Mouse (Mus musculus) forebrain, embryonic 13.5 days (tissue): ENCODE measurements around the gene Ankrd31. TPM values are rescaled to one million over a fixed set of nuclear protein-coding genes. Genes with fewer than 3 reads are reported as not detected.
"Not testable (repeated sequence)": the region's sequence is repeated elsewhere in the genome, so short reads cannot be mapped to it uniquely, and the experiment has no call there.

Source experiments
- ATAC-seq: fragments of 200-750 bp; cut with Nextera tagmentation; 2 replicates; pipeline ENCODE4 v1.8.0; 2017
- H3K27ac ChIP-seq: fragments of 300-500 bp; sonication (generic); 2 replicates; pipeline ENCODE4 v1.5.1; 2015; ENCODE audit warnings: inconsistent platforms, mild to moderate bottlenecking, moderate library complexity
- H3K27me3 ChIP-seq: fragments of 300-500 bp; sonication (generic); 2 replicates; pipeline ENCODE4 v1.6.1; 2015; ENCODE audit warnings: mild to moderate bottlenecking, inconsistent platforms
- H3K36me3 ChIP-seq: fragments of 300-500 bp; sonication (generic); 2 replicates; pipeline ENCODE4 v1.6.1; 2015; ENCODE audit warnings: mild to moderate bottlenecking, inconsistent platforms; ENCODE audit not compliant: poor library complexity, severe bottlenecking
- H3K4me1 ChIP-seq: fragments of 300-500 bp; sonication (generic); 2 replicates; pipeline ENCODE4 v1.6.1; 2015; ENCODE audit warnings: inconsistent platforms
- H3K4me2 ChIP-seq: fragments of 300-500 bp; sonication (generic); 2 replicates; pipeline ENCODE4 v1.6.1; 2015; ENCODE audit warnings: inconsistent platforms, mild to moderate bottlenecking, moderate library complexity
- H3K4me3 ChIP-seq: fragments of 300-500 bp; sonication (generic); 2 replicates; pipeline ENCODE4 v1.5.1; 2015; ENCODE audit warnings: mild to moderate bottlenecking, inconsistent platforms
- H3K9ac ChIP-seq: fragments of 300-500 bp; sonication (generic); 2 replicates; pipeline ENCODE4 v1.6.1; 2015; ENCODE audit warnings: mild to moderate bottlenecking, inconsistent platforms
- H3K9me3 ChIP-seq: fragments of 300-500 bp; sonication (generic); replicated peaks from 2 replicates; pipeline ENCODE4 v1.6.1; 2016; ENCODE audit warnings: inconsistent platforms
- WGBS: fragments of 180-500 bp; shearing (Covaris S2); methylation state at CpG from one replicate; pipeline ENCODE4 v1.1.7; 2015; 5-methylcytosine and 5-hydroxymethylcytosine counted together
- polyA plus RNA-seq: library from polyadenylated mRNA; unstranded; fragments of >200 nt; fragmentation: Nextera tagmentation; extraction: Ambion mirVana; gene quantifications from 2 replicates; pipeline ENCODE4 v1.2.1, GENCODE M21; 2015

Gene Ankrd31
- polyA plus RNA-seq, 1 experiment from 2014 or later = not detected

DNA sequence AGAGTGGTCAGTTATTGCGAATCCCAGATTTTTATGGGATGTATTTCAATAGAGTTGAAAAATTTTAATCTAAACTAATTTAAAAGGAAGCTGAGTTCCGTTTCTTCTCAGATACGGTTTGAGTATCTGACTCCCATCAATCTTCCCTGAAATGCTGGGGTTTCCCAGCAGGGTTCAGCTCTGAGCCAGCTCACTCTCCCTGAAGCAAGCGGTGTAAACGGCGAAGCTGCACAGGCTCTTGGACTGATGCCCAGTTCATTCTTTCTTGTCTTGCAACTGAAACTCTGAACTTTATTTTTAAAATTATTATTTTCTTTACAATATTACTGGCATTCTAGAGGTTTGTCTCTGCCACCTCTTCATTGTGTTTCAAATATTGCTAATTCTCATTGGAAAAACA lies 2.0 kb upstream of the Ankrd31 start:
- 44% methylated on average over 6 of the region's 6 CpGs for whole genome bisulfite sequencing
- H3K27ac ChIP-seq = no peak overlapping the region
- no peak for ATAC-seq

DNA sequence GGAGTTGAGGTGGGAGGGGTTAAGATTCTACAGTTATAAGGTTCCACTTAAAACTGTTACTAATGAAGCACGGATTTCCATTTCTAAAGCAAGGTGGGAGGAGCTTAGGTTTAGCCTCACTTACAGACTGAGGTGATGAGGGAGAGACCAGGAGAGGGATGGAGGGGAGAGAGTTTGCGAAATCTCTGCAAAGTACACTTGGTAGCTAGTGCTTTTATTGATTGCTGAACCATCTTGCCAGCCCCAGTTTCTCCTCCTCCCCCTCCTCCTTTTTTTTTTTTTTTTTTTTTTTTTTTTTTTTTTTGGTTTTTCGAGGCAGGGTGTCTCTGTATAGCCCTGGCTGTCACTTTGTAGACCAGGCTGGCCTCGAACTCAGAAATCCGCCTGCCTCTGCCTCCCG lies 1.8 kb downstream of the Ankrd31 start:
- no peak overlapping the region for H3K4me2 ChIP-seq
- no peak overlapping the region for H3K9ac ChIP-seq
- no peak overlapping the region for H3K4me3 ChIP-seq
- no peaks in the 10 kb centered on the region for H3K9me3 ChIP-seq
- no peak for ATAC-seq
- H3K4me1 ChIP-seq = no peaks in the 10 kb centered on the region
- H3K27me3 ChIP-seq = no peaks in the 10 kb centered on the region
- WGBS = 85% methylated on average over 6 of the region's 6 CpGs
- no peak overlapping the region for H3K27ac ChIP-seq
- no peaks in the 10 kb centered on the region for H3K36me3 ChIP-seq

More for the DNA sequence above, 2.0 kb upstream of the Ankrd31 start:
- Histone ChIP-seq H3K36me3 (no peaks in the 10 kb centered on the region), H3K9me3 (no peaks in the 10 kb centered on the region), H3K4me3 (no peak overlapping the region), H3K9ac (no peak overlapping the region), H3K4me1 (no peaks in the 10 kb centered on the region), H3K27me3 (no peaks in the 10 kb centered on the region), H3K4me2 (no peak overlapping the region)

DNA sequence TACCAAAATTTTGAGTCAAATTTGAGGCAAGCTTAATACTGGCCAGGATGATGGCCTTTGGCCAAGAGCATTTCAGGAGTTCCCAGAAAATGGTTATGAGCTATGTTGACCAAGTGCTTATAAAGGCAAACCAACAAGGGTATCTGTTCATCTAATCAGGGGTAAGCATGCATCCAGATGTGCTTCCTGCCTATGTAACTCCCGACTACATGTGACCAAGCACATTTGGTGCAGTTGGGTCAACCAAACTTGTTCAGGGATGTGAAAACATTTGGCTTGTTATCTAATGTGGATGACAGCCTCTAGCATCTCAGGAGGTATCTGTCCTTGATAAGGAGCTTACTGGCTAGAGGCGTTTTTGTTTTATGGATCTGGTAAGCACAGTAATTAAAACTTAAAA lies 12.8 kb downstream of the Ankrd31 start:
- no peak overlapping the region for H3K27ac ChIP-seq
- no peak overlapping the region for H3K4me2 ChIP-seq
- no peak overlapping the region for H3K4me3 ChIP-seq
- H3K9ac ChIP-seq = no peak overlapping the region
- WGBS = 92% methylated on average over 2 of the region's 2 CpGs
- H3K27me3 ChIP-seq = no peaks in the 10 kb centered on the region
- no peak for ATAC-seq
- no peaks in the 10 kb centered on the region for H3K36me3 ChIP-seq
- H3K4me1 ChIP-seq = no peaks in the 10 kb centered on the region
- H3K9me3 ChIP-seq = no peaks in the 10 kb centered on the region; the same call in 1 of the 2 replicates

- not testable (repeated sequence) for H3K27me3 ChIP-seq, ATAC-seq, H3K9me3 ChIP-seq, H3K4me2 ChIP-seq, H3K4me1 ChIP-seq, H3K9ac ChIP-seq, H3K4me3 ChIP-seq, H3K27ac ChIP-seq, H3K36me3 ChIP-seq
- 86% methylated on average over 5 of the region's 5 CpGs for WGBS
These were observed 38.0 kb downstream of the Ankrd31 start for GRCm38 (mm10) chr13:96786071-96786470.

- Histone ChIP-seq H3K4me3 (no peak overlapping the region), H3K4me1 (peaks cover 5% of the 10 kb centered on the region; the same call in 1 of the 2 replicates), H3K27me3 (no peaks in the 10 kb centered on the region), H3K4me2 (no peak overlapping the region), H3K9ac (no peak overlapping the region), H3K36me3 (no peaks in the 10 kb centered on the region), H3K9me3 (no peaks in the 10 kb centered on the region), H3K27ac (no peak overlapping the region)
- ATAC-seq = no peak
- WGBS = 92% methylated on average over 2 of the region's 2 CpGs
These were observed 45.4 kb downstream of the Ankrd31 start for GRCm38 (mm10) chr13:96793451-96793850.

DNA sequence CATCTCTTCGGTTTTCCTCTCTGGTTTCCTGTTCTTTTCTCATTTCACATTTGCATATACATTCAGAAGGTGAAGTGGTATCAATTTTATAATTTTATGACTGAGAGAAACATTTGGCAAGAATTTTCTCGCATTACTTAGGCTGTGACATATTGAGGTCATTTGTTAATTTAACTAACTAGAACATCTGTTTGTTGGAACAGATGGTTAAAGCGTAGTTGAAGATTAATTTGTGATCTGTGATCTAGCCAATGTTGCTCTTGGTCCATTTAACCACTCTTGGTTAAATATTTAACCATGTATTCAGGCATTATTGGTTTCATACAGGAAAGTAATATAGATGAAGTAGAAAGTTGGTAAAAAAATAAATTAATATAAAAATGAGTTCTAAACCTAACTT lies 47.2 kb downstream of the Ankrd31 start:
- no peak for ATAC-seq
- Histone ChIP-seq H3K27ac (no peak overlapping the region), H3K4me3 (no peak overlapping the region), H3K4me2 (no peak overlapping the region), H3K27me3 (no peaks in the 10 kb centered on the region), H3K36me3 (no peaks in the 10 kb centered on the region), H3K9ac (no peak overlapping the region), H3K4me1 (peaks cover 5% of the 10 kb centered on the region; the same call in 1 of the 2 replicates), H3K9me3 (no peaks in the 10 kb centered on the region)
- 81% methylated on average over 3 of the region's 3 CpGs for WGBS

- H3K4me2 ChIP-seq = no peak overlapping the region
- peaks cover 5% of the 10 kb centered on the region; the same call in 1 of the 2 replicates for H3K4me1 ChIP-seq
- H3K36me3 ChIP-seq = no peaks in the 10 kb centered on the region
- H3K27ac ChIP-seq = no peak overlapping the region
- H3K9ac ChIP-seq = no peak overlapping the region
- no peak for ATAC-seq
- H3K4me3 ChIP-seq = no peak overlapping the region
- no peaks in the 10 kb centered on the region for H3K9me3 ChIP-seq
- no peaks in the 10 kb centered on the region for H3K27me3 ChIP-seq
- 26% methylated on average over 2 of the region's 2 CpGs for WGBS
These were observed 49.4 kb downstream of the Ankrd31 start for GRCm38 (mm10) chr13:96797500-96797899.

GRCm38 (mm10) chr13:96849752-96850151 lies 101.7 kb downstream of the Ankrd31 start:
- H3K36me3 ChIP-seq = no peaks in the 10 kb centered on the region
- no peak for ATAC-seq
- no peaks in the 10 kb centered on the region for H3K4me1 ChIP-seq
- no peaks in the 10 kb centered on the region for H3K9me3 ChIP-seq
- no peak overlapping the region for H3K4me2 ChIP-seq
- H3K4me3 ChIP-seq = no peak overlapping the region
- H3K27ac ChIP-seq = no peak overlapping the region
- no peak overlapping the region for H3K9ac ChIP-seq
- H3K27me3 ChIP-seq = no peaks in the 10 kb centered on the region
- WGBS = 77% methylated on average over 1 of the region's 1 CpGs

DNA sequence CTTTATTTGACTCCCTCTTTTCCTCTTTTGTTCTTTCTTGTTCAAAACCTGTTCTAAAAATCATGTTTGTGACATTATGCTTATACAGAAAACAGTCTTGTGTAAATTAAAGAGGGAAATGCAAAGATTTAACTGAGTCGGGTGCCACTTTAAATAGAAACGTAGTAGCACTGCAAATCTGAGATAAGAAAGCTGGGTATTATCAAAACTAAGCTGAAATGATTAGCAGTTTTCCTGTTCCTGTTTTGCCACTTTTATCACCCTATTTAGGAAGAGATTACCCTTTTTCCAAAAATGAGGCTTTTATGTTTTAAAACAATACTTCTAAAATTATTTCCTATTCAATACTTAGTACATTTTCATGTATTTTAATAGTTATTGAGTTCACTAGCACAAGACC lies 104.1 kb downstream of the Ankrd31 start:
- no peak for ATAC-seq
- H3K9me3 ChIP-seq = no peaks in the 10 kb centered on the region
- no peaks in the 10 kb centered on the region for H3K4me1 ChIP-seq
- 72% methylated on average over 2 of the region's 2 CpGs for WGBS
- no peak overlapping the region for H3K4me2 ChIP-seq
- H3K9ac ChIP-seq = no peak overlapping the region
- H3K36me3 ChIP-seq = no peaks in the 10 kb centered on the region
- H3K27ac ChIP-seq = no peak overlapping the region
- H3K27me3 ChIP-seq = no peaks in the 10 kb centered on the region
- H3K4me3 ChIP-seq = no peak overlapping the region

DNA sequence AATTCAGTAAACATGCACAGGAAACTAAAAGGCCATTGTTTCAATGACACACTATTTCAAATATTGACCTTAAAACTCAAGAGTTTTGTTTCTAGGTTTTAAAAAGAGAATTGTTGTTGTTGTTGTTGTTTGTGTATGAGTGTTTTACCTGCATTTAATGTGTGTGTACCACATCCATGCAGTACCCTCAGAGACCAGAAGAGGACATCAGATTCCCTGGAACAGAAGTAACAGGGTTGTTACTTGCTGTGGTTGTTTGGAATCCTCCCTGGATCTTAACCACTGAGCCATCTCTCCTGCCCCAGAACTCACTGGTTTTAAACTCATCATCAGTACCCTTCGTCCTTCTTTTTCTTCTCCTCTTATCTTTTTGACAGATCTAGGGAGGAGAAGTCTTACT lies 105.2 kb downstream of the Ankrd31 start:
- no peak overlapping the region for H3K4me2 ChIP-seq
- whole genome bisulfite sequencing = 57% methylated on average over 1 of the region's 1 CpGs
- no peak overlapping the region for H3K27ac ChIP-seq
- H3K36me3 ChIP-seq = no peaks in the 10 kb centered on the region
- H3K9me3 ChIP-seq = no peaks in the 10 kb centered on the region
- no peak overlapping the region for H3K9ac ChIP-seq
- no peak for ATAC-seq
- H3K27me3 ChIP-seq = no peaks in the 10 kb centered on the region
- no peaks in the 10 kb centered on the region for H3K4me1 ChIP-seq
- no peak overlapping the region for H3K4me3 ChIP-seq

GRCm38 (mm10) chr13:96855191-96855590 lies 107.1 kb downstream of the Ankrd31 start:
- Histone ChIP-seq H3K9ac (no peak overlapping the region), H3K27me3 (no peaks in the 10 kb centered on the region), H3K4me2 (no peak overlapping the region), H3K9me3 (no peaks in the 10 kb centered on the region), H3K4me1 (no peaks in the 10 kb centered on the region), H3K27ac (no peak overlapping the region), H3K4me3 (no peak overlapping the region), H3K36me3 (no peaks in the 10 kb centered on the region)
- 23% methylated on average over 3 of the region's 3 CpGs for WGBS
- 0 out of 2 replicates have a peak, but pooled peaks have one; percentile 33 for ATAC-seq

GRCm38 (mm10) chr13:96859161-96859560 lies 111.1 kb downstream of the Ankrd31 start:
- Histone ChIP-seq H3K4me1 (no peaks in the 10 kb centered on the region), H3K9me3 (no peaks in the 10 kb centered on the region), H3K9ac (no peak overlapping the region), H3K27me3 (no peaks in the 10 kb centered on the region), H3K4me3 (no peak overlapping the region), H3K27ac (no peak overlapping the region), H3K4me2 (no peak overlapping the region), H3K36me3 (no peaks in the 10 kb centered on the region)
- no peak for ATAC-seq
- 93% methylated on average over 3 of the region's 3 CpGs for WGBS

DNA sequence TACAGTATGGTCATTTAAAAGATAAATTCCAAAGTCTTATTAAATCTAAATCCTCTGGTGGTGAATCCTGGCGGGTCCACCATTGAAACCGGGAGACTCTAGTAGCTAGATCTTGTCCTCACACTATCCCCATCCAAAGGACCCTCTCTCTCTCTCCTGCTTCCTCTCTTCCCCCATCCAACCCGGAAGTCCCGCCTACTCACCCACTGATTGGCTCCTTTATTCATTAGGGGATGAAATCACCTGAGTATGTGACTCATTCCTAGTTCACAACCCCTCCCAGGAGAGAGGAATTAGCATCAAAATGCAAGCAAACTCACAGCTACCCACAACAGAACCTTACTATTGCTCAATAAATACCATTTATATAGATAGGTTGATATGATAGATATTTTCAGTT lies 122.7 kb downstream of the Ankrd31 start:
- Histone ChIP-seq H3K36me3 (no peaks in the 10 kb centered on the region), H3K4me2 (no peak overlapping the region), H3K9me3 (no peaks in the 10 kb centered on the region), H3K27me3 (no peaks in the 10 kb centered on the region), H3K9ac (no peak overlapping the region), H3K4me1 (no peaks in the 10 kb centered on the region), H3K27ac (no peak overlapping the region), H3K4me3 (no peak overlapping the region)
- WGBS = 82% methylated on average over 4 of the region's 4 CpGs
- ATAC-seq = no peak
